Mouse (Mus musculus) spleen, adult 2 months (tissue): ENCODE measurements at regions not wholly inside any gene's neighbourhood (a gene's known extent, or its start where the extent isn't known, plus 50 kb on each side); places are given as distances from the start of the nearest gene placed in this dataset.

Experiments used
- CTCF ChIP-seq: fragments of 200-500 bp; IDR thresholded peaks from 2 replicates; pipeline ENCODE4 v1.5.1; 2011; ENCODE audit warnings: mild to moderate bottlenecking, inconsistent platforms; ENCODE audit not compliant: insufficient read depth, insufficient read length, insufficient replicate concordance; ENCODE audit errors: extremely low read depth
- POLR2A ChIP-seq: fragments of 200-500 bp; IDR thresholded peaks from 2 replicates; pipeline ENCODE4 v1.6.1; 2011; ENCODE audit warnings: low read depth, low read length, inconsistent platforms

DNA sequence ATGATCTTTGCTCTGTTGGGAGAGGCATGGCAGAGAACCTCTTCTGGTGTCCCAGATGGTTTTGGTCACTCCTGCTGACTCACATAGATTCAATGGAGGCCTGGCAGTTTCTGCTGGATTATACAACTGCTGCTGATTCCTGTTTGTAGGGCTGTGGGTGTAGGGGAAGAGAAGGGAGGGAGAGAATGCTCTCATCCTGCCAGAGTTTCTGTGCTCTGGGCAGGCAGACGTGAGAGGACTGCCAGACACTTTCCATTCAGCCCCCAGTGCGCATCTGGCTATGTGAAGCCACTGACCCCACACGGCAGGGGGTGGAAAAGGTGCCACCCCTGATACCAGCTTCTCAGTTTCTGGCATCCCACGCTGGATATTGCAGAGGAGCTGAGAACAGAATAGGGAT lies 189.6 kb downstream of the Calcrl start:
- TF ChIP-seq POLR2A (no peak), CTCF (no peak)
